Mouse (Mus musculus) myocyte (in vitro differentiated cells): ENCODE data around the gene Hsp90aa1.

ENCODE experiments used
- E2F4 ChIP-seq: IDR thresholded peaks from one replicate; pipeline ENCODE4 v1.6.1; 2011; ENCODE audit warnings: mild to moderate bottlenecking, control low read depth, moderate library complexity; ENCODE audit not compliant: insufficient read depth
- MAX ChIP-seq: IDR thresholded peaks from one replicate; pipeline ENCODE4 v1.6.1; 2011; ENCODE audit warnings: low read depth, mild to moderate bottlenecking, control low read depth
- MYOD1 ChIP-seq, 3 experiments: IDR thresholded peaks; one replicate each; pipeline ENCODE4 v1.6.1; 2011; ENCODE audit warnings: control low read depth in 2 of 3, low read depth in 2 of 3, mild to moderate bottlenecking in 2 of 3, moderate library complexity in 1 of 3; ENCODE audit not compliant: insufficient read length in 2 of 3, control insufficient read depth in 1 of 3
- MYOG ChIP-seq, 3 experiments: IDR thresholded peaks; one replicate each; pipeline ENCODE4 v1.6.1; 2011; ENCODE audit warnings: control low read depth in 2 of 3, low read depth in 2 of 3, mild to moderate bottlenecking in 2 of 3; ENCODE audit not compliant: insufficient read length in 2 of 3, control insufficient read depth in 1 of 3, insufficient read depth in 1 of 3
- POLR2A ChIP-seq: IDR thresholded peaks from one replicate; pipeline ENCODE4 v1.6.1; 2011; ENCODE audit warnings: low read depth, mild to moderate bottlenecking, control low read depth, moderate library complexity; ENCODE audit not compliant: insufficient read length
- TCF12 ChIP-seq: IDR thresholded peaks from one replicate; pipeline ENCODE4 v1.6.1; 2011; ENCODE audit warnings: mild to moderate bottlenecking, control low read depth; ENCODE audit not compliant: poor library complexity, insufficient read depth, severe bottlenecking
- USF1 ChIP-seq: IDR thresholded peaks from one replicate; pipeline ENCODE4 v1.6.1; 2011; ENCODE audit warnings: low read depth, mild to moderate bottlenecking, control low read depth, moderate library complexity

DNA sequence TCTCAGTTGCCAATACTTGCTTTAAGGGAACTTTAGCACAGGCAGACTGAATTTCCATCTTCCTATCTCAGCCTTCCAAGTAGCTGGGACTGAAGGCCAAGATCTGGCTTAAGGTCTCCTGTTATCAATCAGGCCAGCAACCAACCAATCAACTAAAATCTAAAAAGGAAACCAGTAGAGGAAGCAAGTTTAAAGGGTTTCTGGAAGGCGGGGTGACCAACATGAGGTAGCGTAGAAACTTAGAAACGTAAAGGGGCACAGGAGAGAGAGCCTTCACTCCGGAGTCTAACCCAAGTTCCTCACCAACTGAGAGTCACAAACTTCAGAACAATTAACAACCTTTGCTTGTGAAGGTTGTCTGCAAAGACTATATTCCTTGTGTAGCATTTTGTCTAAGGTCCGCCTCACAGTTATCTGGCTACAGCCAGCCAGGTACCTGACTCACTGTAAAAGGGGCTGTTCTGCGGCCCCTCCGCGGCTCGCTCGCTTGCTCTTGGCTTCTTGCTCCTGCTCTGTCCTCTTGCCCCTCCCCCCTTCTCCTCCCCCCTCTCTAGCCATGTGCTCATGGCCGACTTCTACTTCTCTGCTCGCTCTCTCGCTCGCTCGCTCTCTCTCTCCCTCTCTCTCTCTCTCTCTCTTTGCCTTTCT is 3.9 kb downstream of the Hsp90aa1 start:
- TF ChIP-seq POLR2A: no peak
- no peak for TF ChIP-seq MAX
- TF ChIP-seq TCF12: no peak
- no peak for TF ChIP-seq E2F4
- TF ChIP-seq USF1: no peak
- TF ChIP-seq MYOD1 (IDR thresholded peaks at IDR 0.05; ENCODE audit: control insufficient read depth in 1 of 3, insufficient read length in 2 of 3, low read depth in 2 of 3): no peak
- no peak for TF ChIP-seq MYOG (IDR thresholded peaks at IDR 0.05; ENCODE audit: control insufficient read depth in 1 of 3, insufficient read depth in 1 of 3, insufficient read length in 2 of 3, low read depth in 2 of 3)
